Mouse (Mus musculus): ENCODE data around the gene Klhdc8b. TPM values are rescaled to one million over a fixed set of nuclear protein-coding genes. Genes with fewer than 3 reads are reported as not detected.

The Klhdc8b gene
- total RNA-seq, 2 experiments from 2014 or later, result 20.7 to 22.7 TPM

- no peak for DNase-seq (ENCODE audit: low spot score in 2 of 2)
Observed at GRCm38 (mm10) chr9:108452911-108453310, 8.5 kb downstream of the Klhdc8b start.

GRCm38 (mm10) chr9:108452291-108452906 is 9.0 kb downstream of the Klhdc8b start:
- peak; percentile 94 to 96 for DNase-seq (ENCODE audit: low spot score in 2 of 2)

DNA sequence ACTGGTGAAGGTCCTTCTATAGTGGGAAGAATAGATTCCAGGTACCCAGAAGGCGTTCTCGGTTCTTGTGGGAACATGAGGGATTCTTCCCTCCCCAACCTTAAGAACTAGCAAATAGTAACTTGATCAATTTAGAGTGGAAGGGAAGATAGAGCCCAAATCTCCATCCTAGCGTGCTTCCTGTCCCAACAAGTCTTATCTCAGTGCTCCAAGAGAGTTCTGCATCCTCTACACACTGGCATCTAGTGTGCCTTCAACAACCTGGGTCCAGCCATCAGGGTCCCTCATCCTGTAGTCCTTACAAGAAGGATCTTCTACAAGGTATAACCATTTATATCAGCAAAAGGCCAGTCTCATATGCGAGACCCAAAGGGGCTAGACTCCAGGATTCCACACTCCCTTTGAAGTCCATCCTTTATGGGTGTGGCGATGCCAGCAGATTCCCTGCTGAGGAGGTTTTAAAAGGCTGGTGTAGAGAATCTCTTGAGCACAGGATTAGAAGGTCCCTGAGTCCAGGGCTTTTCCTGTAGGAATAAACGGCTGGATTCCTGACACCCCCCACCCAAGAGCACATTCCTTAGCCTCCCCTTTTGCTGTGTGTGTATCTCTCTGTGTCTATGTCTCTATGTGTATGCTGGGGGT is 9.7 kb downstream of the Klhdc8b start:
- DNase-seq (ENCODE audit: low spot score in 2 of 2), result no peak

DNA sequence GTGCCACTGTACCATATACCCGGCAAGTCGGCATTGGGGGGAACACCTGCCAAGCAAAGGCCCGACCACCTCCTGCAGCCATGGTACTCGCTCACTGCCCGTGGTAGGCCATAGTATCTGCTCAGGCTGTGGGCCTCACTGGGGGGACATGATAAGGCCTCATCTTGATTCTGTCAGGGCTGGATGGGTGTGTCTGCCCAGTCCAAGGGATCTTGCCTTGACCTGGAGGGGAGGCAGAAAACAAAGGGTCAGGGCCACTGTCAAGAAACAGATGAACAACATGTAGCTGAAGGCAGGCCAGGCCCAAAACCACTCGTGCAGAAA is 10.2 kb downstream of the Klhdc8b start:
- no peak for DNase-seq (ENCODE audit: low spot score in 2 of 2)

DNA sequence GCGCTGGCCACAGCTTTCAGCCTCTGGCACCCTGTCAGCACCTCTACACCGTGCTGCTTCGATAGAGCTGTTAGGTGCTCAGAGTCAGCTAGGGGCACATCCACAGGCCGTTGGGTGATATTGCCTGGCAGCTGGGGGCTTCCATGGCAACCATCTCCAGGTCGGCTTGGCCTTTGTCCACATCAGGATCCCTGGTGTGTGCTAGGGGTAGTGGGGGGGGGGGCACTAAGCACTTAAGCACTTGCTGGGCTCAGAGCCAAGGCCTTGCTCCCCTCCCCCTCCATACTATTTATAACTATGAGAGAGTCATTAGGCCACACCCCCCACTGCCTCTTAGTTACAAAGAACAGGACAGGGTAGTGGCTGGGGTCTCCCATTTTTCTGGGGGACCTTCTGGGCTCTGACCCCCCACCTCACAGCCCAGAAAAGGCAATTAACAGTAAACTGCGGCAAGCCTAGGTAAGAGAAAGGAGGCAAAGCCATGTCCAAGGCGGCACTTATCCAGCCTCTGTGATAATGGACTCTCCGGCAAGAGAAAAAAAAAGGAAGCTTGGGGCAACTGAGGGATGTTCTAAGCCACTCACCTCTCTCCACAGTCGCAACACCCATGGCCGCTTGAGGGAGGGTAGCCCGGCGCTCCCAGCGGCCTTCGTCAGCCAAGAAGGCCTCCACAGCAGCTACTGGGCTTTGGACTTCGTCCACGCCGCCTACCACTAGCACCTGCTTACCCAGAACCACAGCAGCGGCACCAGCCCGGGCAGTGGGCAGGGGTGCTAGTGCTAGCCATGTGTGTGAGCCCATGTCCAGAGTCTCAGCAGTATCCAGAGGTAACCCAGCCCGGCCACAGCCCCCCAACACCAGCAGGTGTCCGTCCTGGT is 10.8 kb downstream of the Klhdc8b start:
- peak in 1 of 2 experiments; percentile 29 for DNase-seq (ENCODE audit: low spot score in 2 of 2)

DNA sequence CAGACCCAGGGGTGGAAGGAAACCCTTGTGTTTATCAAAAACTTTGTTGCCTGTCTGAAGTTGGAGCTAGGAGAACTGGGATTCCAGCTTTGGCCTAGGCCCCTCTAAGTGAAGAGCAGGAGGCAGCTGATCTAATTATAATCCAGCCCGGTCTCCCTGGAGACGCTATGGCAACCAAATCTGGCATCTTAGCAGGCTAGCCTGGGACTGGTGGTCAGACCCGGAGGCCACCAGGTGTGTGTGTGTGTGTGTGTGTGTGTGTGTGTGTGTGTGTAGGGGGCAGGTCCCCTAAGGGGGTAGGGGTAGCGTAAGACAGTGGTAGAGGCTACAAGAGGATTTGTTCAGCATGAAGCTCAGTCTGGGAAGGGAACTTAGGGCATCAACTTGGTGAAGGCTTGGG is 11.5 kb downstream of the Klhdc8b start:
- DNase-seq (ENCODE audit: low spot score in 2 of 2), result peak; percentile 71 to 73

DNA sequence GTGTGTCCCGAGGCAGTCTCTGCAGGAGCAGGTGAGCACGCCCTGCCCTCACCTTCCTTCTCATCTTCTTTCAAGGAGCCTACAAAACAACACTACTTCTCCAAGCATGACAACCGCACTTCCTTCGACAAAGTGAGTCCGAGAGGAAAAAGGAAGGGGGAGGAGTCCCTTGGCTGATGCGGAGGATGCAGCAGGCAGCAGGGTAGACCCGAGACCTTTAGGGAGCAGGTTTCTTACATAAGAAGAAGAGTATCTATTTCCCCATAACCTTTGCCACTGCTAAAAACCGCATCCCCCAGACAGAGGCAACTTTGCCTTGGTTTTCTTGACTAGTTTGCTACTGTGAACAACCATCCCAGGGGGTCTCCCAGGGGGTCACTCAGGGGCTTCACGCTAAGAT is 16.3 kb downstream of the Klhdc8b start:
- DNase-seq (ENCODE audit: low spot score in 2 of 2), result no peak

GRCm38 (mm10) chr9:108441236-108441919 is 20.0 kb downstream of the Klhdc8b start:
- peak in 1 of 2 experiments; percentile 50 for DNase-seq (ENCODE audit: low spot score in 2 of 2)

DNA sequence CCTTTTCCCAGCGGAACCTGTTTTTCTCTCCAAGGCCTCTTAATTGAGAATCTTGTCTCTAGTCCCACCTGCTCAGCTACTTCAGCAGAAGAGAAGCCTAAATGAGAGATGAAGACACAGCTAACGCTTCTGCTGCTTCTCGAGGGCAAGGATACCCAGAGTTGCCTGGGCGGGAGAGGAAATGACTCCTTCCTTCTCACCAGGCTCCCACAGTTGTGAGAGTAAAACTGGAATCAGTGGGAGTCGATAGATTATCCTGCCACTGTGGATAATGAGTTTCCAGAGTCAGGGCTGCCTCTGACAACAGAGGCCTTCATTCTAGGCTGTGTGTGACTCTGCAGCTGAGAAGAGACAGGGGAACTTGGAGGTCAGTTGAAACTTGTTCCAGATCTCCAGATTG is 20.9 kb downstream of the Klhdc8b start:
- no peak for DNase-seq (ENCODE audit: low spot score in 2 of 2)

- no peak for DNase-seq (ENCODE audit: low spot score in 2 of 2)
Observed at GRCm38 (mm10) chr9:108439176-108439575, 22.2 kb downstream of the Klhdc8b start.

DNA sequence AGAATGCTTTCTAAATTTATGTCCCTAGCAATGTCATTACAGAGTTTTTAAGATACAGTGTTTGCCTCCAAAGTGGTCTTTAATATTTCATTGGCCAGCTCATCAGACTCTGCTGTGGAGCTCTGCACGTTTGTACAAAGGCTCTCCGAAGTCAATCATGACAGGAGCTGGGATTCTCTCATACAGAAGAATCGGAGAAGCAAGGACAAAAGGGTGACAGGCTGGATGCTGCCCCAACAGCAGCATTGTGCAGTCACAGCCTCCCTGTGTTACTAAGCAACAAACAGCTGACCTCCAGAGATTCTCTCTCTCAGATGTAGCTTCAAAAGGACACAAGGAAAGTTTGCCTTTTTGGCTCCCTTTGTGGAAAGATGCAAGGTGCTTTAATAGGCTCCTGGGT is 25.2 kb downstream of the Klhdc8b start, which contains the start of gene BC048562:
TSS of gene BC048562 (plus strand) at position 301 of the 400 bp plus-strand sequence.
- no peak for DNase-seq (ENCODE audit: low spot score in 2 of 2)

DNA sequence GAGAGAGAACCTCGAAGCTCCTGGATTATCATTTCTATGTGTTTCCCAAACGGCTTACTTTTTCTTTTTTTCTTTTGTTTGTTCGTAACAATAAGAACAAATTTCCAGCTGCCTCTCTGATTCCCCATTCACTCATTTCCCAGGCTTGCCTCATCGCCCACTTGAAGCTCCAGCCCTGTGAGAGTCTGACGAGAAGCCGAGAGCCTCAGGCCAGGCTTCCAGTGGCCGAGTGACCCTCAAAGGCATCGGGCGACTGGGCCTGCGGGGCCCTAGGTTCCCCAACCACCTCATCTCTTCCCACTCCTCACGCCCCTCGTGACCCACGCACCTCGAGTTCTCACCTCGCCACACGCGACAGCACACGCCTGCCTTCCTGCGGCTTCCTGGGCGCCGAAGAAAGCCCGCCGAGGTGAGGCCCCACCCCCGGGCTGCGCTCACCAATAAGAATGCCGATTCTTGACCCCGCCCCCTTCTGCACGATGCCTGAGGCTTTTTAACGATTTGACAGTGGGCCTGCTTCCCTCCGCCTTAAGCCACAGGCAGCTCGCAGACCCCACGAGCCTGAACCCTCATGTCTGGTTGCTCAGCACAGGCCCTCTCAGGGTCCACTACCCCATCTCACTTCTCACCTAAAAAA is 29.8 kb downstream of the Klhdc8b start:
- DNase-seq (ENCODE audit: low spot score in 2 of 2), result no peak

GRCm38 (mm10) chr9:108428384-108428783 is 33.0 kb downstream of the Klhdc8b start, which contains the start of gene Ccdc36:
Gene Ccdc36 (minus strand): TSS chr9:108428484.
- DNase-seq (ENCODE audit: low spot score in 2 of 2), result no peak

- peak in 1 of 2 experiments; percentile 27 for DNase-seq (ENCODE audit: low spot score in 2 of 2)
Observed at GRCm38 (mm10) chr9:108412221-108412620, 49.2 kb downstream of the Klhdc8b start.

DNA sequence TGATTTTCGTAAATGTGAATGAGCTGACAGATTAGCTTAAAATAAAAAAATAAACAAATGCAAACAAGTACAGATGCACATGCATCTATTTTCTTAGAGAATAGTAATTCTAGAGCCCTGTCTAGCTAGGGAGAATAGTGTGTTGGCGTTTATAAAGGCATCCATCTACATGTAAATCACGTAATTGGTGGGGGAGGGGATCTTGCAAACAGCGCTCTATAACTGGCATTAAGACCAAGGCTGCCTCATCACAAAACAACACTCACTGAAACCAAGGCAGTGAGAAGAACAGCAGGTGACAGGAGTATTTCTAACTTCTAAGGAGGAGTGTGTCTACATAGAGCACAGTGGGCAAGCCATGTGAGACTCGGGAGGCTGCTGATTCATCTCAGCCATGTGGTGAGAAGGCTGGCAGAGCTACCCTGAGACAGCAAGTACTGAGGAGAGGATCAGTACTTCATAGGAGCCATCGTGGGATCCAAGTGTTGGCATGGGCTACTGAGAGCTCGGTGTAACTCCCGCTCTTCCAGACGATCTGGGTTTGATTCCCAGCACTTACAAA is 49.9 kb downstream of the Klhdc8b start:
- DNase-seq (ENCODE audit: low spot score in 2 of 2), result peak in 1 of 2 experiments; percentile 19

DNA sequence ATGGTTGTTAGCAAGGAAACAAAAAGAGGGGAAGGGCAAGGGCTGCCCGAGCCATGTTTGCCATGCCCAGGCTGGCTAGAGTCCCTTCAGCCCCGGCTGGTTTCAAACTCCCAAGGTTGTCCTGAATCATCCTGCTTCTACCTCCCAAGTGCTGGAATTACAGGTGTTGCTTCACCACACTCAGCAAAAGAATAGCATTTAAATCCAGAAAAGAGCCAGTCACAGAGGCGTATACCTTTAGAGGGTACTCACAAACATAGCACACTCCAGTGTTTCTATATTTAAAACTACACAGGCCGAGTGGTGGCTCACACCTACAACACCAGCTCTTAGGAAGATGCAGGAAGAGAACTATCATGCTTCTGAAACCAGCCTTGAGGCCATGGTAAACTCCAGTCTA is 51.8 kb downstream of the Klhdc8b start:
- DNase-seq (ENCODE audit: low spot score in 2 of 2), result no peak

DNA sequence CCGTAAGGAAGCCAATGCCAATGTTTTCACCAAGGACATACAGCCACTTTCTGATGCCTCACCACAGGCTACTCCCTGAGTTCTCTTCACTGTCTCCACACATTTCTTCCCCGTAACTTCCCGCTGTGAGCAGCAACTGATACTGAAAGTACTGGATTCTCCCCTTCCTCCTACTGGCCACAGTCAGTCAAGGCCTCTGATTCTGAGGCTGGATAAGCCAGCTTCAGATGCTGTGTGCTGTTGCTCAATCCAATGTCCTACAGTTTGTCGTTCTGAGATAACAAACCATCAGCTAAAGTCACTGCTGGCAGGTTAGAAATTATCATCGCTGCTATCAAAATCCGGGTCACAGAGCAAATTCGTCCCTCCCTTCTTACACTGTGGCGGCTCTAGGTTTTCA is 56.9 kb downstream of the Klhdc8b start:
- DNase-seq (ENCODE audit: low spot score in 2 of 2), result no peak

DNA sequence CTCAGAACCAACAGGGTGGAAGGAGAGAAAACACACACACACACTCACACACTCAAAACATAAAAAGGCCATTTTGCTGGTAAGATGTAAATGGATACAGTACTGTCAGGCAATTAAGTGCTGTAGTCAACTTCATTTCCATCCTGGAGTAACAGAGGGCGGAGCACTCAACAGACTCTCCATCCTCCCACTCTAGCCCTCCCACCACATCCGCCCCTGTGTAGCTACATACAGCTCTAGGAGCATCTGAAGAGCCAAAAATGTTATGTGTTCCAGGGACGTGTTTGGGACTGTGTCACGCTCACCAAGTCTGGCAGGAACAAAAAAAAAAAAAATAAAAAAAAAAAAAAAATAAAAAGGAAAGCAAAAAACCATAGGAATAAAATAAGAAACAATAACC is 58.3 kb downstream of the Klhdc8b start:
- DNase-seq (ENCODE audit: low spot score in 2 of 2), result no peak

GRCm38 (mm10) chr9:108401186-108401960 is 60.0 kb downstream of the Klhdc8b start:
- peak; percentile 59 to 65 for DNase-seq (ENCODE audit: low spot score in 2 of 2)

DNA sequence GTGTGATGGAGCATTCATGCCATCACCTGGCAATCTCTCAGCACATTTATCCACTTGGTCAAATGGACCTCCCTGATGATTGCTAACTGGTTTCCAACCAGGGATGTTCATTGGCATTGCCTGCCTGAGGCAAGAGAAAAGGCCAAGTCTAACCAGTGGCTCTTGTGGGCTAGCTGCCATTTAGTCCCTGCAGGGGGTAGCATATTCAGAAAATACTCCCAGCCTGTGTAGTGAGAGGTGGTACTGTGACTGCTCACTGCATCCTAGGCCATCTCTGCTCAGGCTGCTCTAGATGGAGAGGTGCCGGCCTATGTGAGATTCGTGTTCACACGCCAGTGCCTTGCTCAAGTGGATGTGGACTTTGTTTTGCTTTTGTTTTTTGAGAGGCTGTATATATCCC is 63.1 kb downstream of the Klhdc8b start:
- no peak for DNase-seq (ENCODE audit: low spot score in 2 of 2)
